Mouse (Mus musculus) liver (tissue): Measurements from ENCODE around the gene Mettl9.

ENCODE experiments used
- DNase-seq: peaks from one replicate; pipeline ENCODE4 v3.0.0-alpha.2; 2020; ENCODE audit warnings: mixed read lengths

The Mettl9 gene

GRCm38 (mm10) chr7:121045671-121046453 lies 11.6 kb downstream of the Mettl9 start:
- no peak for DNase-seq

GRCm38 (mm10) chr7:121047624-121048023 lies 13.4 kb downstream of the Mettl9 start:
- DNase-seq: no peak

- DNase-seq: no peak
These were observed 18.8 kb downstream of the Mettl9 start for GRCm38 (mm10) chr7:121053071-121053470.

- no peak for DNase-seq
These were observed 25.4 kb downstream of the Mettl9 start for GRCm38 (mm10) chr7:121059477-121060218.

GRCm38 (mm10) chr7:121064309-121064708 lies 30.1 kb downstream of the Mettl9 start:
- DNase-seq: no peak

GRCm38 (mm10) chr7:121071276-121071675 lies 37.0 kb downstream of the Mettl9 start:
- no peak for DNase-seq

- DNase-seq: no peak
These were observed 38.3 kb downstream of the Mettl9 start for GRCm38 (mm10) chr7:121072506-121072905.

GRCm38 (mm10) chr7:121074281-121074680 lies 40.0 kb downstream of the Mettl9 start, which contains the start of gene Igsf6:
Igsf6 (minus strand) TSS chr7:121074572.
- DNase-seq: no peak

- no peak for DNase-seq
These were observed 40.7 kb downstream of the Mettl9 start for GRCm38 (mm10) chr7:121074801-121075400.

GRCm38 (mm10) chr7:121075416-121075815 lies 41.2 kb downstream of the Mettl9 start:
- DNase-seq: no peak

- DNase-seq: no peak
These were observed 43.1 kb downstream of the Mettl9 start for GRCm38 (mm10) chr7:121077311-121077710.

- DNase-seq: peak; percentile 43
These were observed 43.6 kb downstream of the Mettl9 start for GRCm38 (mm10) chr7:121077829-121078228.

GRCm38 (mm10) chr7:121081350-121081749 lies 47.1 kb downstream of the Mettl9 start, which contains the start of gene Otoa:
Otoa (plus strand) TSS chr7:121081650.
- DNase-seq: no peak

GRCm38 (mm10) chr7:121081816-121082215 lies 47.6 kb downstream of the Mettl9 start:
- no peak for DNase-seq

GRCm38 (mm10) chr7:121082949-121083513 lies 48.8 kb downstream of the Mettl9 start:
- DNase-seq: no peak

GRCm38 (mm10) chr7:121084840-121085453 lies 50.7 kb downstream of the Mettl9 start:
- no peak for DNase-seq

GRCm38 (mm10) chr7:121085500-121085899 lies 51.3 kb downstream of the Mettl9 start:
- DNase-seq: no peak

- no peak for DNase-seq
These were observed 54.5 kb downstream of the Mettl9 start for GRCm38 (mm10) chr7:121088745-121089144.

GRCm38 (mm10) chr7:121090748-121091147 lies 56.5 kb downstream of the Mettl9 start:
- DNase-seq: no peak

- DNase-seq: no peak
These were observed 58.8 kb downstream of the Mettl9 start for GRCm38 (mm10) chr7:121093026-121093425.

GRCm38 (mm10) chr7:121098614-121099389 lies 64.6 kb downstream of the Mettl9 start:
- peak; percentile 10 for DNase-seq

- no peak for DNase-seq
These were observed 73.6 kb downstream of the Mettl9 start for GRCm38 (mm10) chr7:121107851-121108250.
